Mouse (Mus musculus) heart, adult 2 months (tissue): ENCODE measurements around the gene Glp2r. TPM values are rescaled to one million over a fixed set of nuclear protein-coding genes. Genes with fewer than 3 reads are reported as not detected.
A peak's percentile ranks its signal among the peaks of the same experiment; 100 is the strongest.

Source experiments
- DNase-seq, 2 experiments: peaks; one replicate each; pipeline ENCODE4 v3.0.0; 2021
- H3K27ac ChIP-seq: fragments of 200-600 bp; 2 replicates; pipeline ENCODE4 v1.8.1; 2022
- H3K27me3 ChIP-seq: fragments of 200-500 bp; 2 replicates; pipeline ENCODE4 v1.6.1; 2012; ENCODE audit warnings: mild to moderate bottlenecking, low read length, inconsistent platforms, mixed read lengths; ENCODE audit not compliant: control insufficient read depth, insufficient read depth
- H3K36me3 ChIP-seq: fragments of 200-500 bp; 2 replicates; pipeline ENCODE4 v1.6.1; 2012; ENCODE audit warnings: low read length, inconsistent platforms; ENCODE audit not compliant: control insufficient read depth, insufficient read depth
- H3K4me1 ChIP-seq: fragments of 200-500 bp; 2 replicates; pipeline ENCODE4 v1.6.1; 2011; ENCODE audit warnings: low read length; ENCODE audit not compliant: control insufficient read depth, insufficient read depth
- H3K4me3 ChIP-seq: fragments of 200-600 bp; 2 replicates; pipeline ENCODE4 v1.8.1; 2022
- H3K79me2 ChIP-seq: fragments of 200-500 bp; replicated peaks from 2 replicates; pipeline ENCODE4 v1.6.1; 2012; ENCODE audit warnings: mild to moderate bottlenecking, inconsistent platforms, low read length, moderate library complexity, mixed read lengths; ENCODE audit not compliant: control insufficient read depth, insufficient read depth
- H3K9ac ChIP-seq: fragments of 200-500 bp; 2 replicates; pipeline ENCODE4 v1.6.1; 2012; ENCODE audit warnings: low read depth, mild to moderate bottlenecking, control low read depth, inconsistent platforms, low read length, mixed read lengths
- CTCF ChIP-seq: fragments of 200-600 bp; IDR thresholded peaks from 2 replicates; pipeline ENCODE4 v1.8.1; 2022; ENCODE audit warnings: antibody characterized with exemption, mild to moderate bottlenecking, moderate library complexity
- EP300 ChIP-seq: fragments of 200-500 bp; IDR thresholded peaks from 2 replicates; pipeline ENCODE4 v1.6.1; 2011; ENCODE audit warnings: low read depth, low read length, control low read depth; ENCODE audit not compliant: insufficient read depth
- POLR2A ChIP-seq: fragments of 200-500 bp; IDR thresholded peaks from 2 replicates; pipeline ENCODE4 v1.6.1; 2011; ENCODE audit warnings: mild to moderate bottlenecking, low read depth, low read length, control low read depth; ENCODE audit not compliant: insufficient read depth
- WGBS: fragments of 180-500 bp; shearing (Covaris S2); methylation state at CpG from one replicate; pipeline ENCODE4 v1.1.7; 2018; 5-methylcytosine and 5-hydroxymethylcytosine counted together
- intact Hi-C: fragments of 180-260 bp; cut with DNase I; formaldehyde crosslinking; loops from one replicate; pipeline ENCODE4 v1.15.1; 2025
- polyA plus RNA-seq: library from polyadenylated mRNA; depleted of rRNA; stranded (reverse); fragments of >200 nt; gene quantifications from 2 replicates; pipeline ENCODE4 v1.2.3, GENCODE M21; 2012
- total RNA-seq, 2 experiments: library from RNA; stranded (reverse); gene quantifications; 2 replicates each; pipeline ENCODE4 v1.2.3; 2021

Glp2r gene
- total and polyA plus RNA-seq, 3 experiments = not detected

DNA sequence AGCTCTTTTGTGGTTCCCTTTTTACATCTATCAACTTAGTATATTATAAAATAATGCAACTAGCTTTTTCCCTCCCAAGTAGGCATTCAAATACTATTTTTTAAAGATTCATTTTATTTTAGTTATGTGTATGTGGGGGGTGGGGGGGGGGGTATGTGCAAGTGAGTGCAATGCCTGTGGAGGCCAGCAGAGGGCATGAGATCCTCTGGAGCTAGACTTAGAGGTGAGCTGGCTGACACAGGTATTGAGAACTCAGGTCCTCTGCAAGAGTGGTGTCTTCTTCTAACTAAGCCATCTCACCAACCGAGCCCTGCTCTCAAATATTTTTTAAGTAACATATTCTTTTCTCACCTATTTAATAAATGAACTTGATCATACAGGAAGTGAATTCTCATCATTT, 34.6 kb upstream of the Glp2r start:
- intact Hi-C loops = no loop called here
- no peaks in the 10 kb centered on the region; the same call in 1 of the 2 replicates for H3K36me3 ChIP-seq
- 100% methylated on average over 1 of the region's 1 CpGs for WGBS

DNA sequence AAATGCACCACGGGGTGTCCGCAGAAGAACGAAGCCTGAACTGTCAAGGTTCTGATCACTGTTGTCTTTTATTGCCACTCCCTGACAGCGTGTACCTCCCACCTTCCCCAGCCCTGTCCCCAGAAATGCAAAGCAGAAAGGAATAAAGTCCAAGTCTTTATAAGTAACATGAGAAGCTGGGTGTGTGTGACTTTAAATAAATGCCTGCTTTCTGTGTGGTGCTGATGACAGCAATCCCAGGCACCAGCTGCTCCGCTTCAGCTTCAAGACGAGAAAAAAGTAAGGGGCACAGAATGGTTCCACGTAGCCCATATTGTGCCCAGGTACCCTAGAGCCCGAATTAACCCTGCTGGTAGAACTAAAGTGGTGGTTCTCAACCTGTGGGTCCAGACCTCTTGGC, 30.2 kb upstream of the Glp2r start:
- no peaks in the 10 kb centered on the region for H3K79me2 ChIP-seq
- H3K27me3 ChIP-seq = no peaks in the 10 kb centered on the region
- no peak for TF ChIP-seq CTCF
- TF ChIP-seq EP300 = no peak
- TF ChIP-seq POLR2A = no peak
- H3K27ac ChIP-seq = no peak overlapping the region
- peaks cover 7% of the 10 kb centered on the region for H3K4me1 ChIP-seq
- H3K4me3 ChIP-seq = no peak overlapping the region
- H3K36me3 ChIP-seq = no peaks in the 10 kb centered on the region
- 59% methylated on average over 8 of the region's 8 CpGs for WGBS
- no peak overlapping the region for H3K9ac ChIP-seq
- DNase-seq = no peak
- intact Hi-C loops = no loop called here

More for the DNA sequence above, 34.6 kb upstream of the Glp2r start:
- no peak overlapping the region for H3K4me3 ChIP-seq
- H3K4me1 ChIP-seq = peaks cover 6% of the 10 kb centered on the region; the same call in 1 of the 2 replicates
- H3K9ac ChIP-seq = no peak overlapping the region
- TF ChIP-seq EP300 = no peak
- TF ChIP-seq POLR2A = no peak
- TF ChIP-seq CTCF = peak; percentile 51
- H3K79me2 ChIP-seq = no peaks in the 10 kb centered on the region
- no peak for DNase-seq
- H3K27me3 ChIP-seq = no peaks in the 10 kb centered on the region
- H3K27ac ChIP-seq = no peak overlapping the region

DNA sequence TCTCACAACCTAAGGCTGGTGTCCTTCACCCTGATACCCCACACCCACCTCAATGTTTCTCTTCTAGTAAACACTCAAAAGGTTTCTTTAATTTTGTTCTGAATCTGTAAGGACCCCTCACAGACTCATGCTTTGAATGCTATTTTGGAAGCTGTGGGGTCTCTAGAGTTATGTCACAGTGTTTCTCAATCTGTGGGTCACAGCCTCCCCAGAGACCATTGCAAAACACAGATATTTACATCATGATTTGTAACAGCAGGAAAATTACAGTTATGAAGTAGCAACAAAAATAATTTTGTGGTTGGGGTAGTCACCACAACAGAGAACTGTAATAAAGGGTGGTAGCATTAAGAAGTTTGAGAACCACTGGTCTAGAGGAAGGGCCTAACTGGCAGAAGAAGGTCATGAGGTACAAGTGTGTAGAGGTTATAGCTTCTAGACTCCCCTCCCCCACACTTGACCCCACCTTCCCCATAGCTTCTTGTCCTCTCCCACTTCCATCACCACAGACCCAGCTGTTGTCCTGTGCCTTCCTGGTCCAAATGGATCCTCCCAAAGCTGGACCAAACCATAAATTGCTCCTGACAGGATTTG, 29.3 kb upstream of the Glp2r start:
- peak overlapping the region; percentile 15 for H3K27ac ChIP-seq
- intact Hi-C loops = no loop called here

DNA sequence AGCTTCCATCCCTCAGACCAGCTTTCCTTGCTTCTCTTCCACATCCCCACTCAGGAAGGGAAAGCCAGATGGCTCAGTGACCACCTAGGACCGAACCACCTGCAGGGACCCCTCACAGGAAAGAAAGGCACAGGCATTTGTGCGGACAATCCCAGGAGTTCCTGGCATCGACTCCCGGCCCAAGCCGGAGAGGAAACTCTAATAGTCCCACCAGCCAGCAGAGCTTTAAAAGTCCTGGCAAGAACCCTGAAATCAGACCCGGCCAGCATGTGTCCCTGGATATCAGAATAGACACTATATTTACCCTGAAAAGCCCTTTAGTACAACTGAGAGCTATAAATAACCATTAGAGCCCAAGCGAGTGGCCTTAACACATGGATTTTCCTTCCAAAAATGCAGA, 27.0 kb upstream of the Glp2r start, which contains the start of gene Dhrs7c:
Gene Dhrs7c, plus strand, starts transcription at position 257 of the 400 bp plus-strand sequence.
- peak; percentile 43 to 61 for DNase-seq
- 7% methylated on average over 7 of the region's 7 CpGs for WGBS
- Histone ChIP-seq H3K9ac (peak within 1 kb of the TSS; percentile 59), H3K79me2 (no peaks in the 10 kb centered on the region), H3K36me3 (no peaks in the 10 kb centered on the region), H3K27me3 (no peaks in the 10 kb centered on the region), H3K4me3 (peak within 1 kb of the TSS; percentile 51), H3K4me1 (peaks cover 2% of the 10 kb centered on the region), H3K27ac (peak within 1 kb of the TSS; percentile 89)
- peak; percentile 53 for TF ChIP-seq POLR2A
- no peak for TF ChIP-seq CTCF
- intact Hi-C loops = no loop called here

More for the DNA sequence above, 29.3 kb upstream of the Glp2r start:
- peak overlapping the region; percentile 51 for H3K4me3 ChIP-seq
- H3K79me2 ChIP-seq = no peaks in the 10 kb centered on the region
- peaks cover 7% of the 10 kb centered on the region for H3K4me1 ChIP-seq
- no peak for DNase-seq
- H3K9ac ChIP-seq = no peak overlapping the region
- no peaks in the 10 kb centered on the region for H3K27me3 ChIP-seq
- no peaks in the 10 kb centered on the region for H3K36me3 ChIP-seq
- TF ChIP-seq POLR2A (no peak), EP300 (no peak), CTCF (no peak)

DNA sequence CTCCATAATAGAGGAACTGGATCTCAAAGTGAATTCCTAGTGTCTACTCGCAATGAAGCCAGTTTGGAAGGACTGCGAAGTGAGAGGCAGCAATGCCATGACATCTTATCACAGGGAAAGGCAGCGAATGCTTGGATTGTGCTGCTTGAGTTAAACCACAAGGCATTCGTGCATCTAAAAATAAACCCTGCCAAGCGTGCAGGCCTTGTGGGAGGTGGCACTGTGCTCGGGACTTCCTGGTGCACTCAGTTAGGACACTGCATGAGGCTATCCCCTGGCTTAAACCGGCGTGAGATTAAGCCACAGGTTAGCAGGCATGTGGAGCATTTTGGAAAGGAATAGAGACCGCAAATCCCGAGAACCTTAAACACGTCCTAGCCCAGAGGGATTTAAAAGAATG, 19.2 kb upstream of the Glp2r start:
- Histone ChIP-seq H3K9ac (no peak overlapping the region), H3K4me1 (peaks cover 3% of the 10 kb centered on the region), H3K4me3 (no peak overlapping the region), H3K79me2 (no peaks in the 10 kb centered on the region), H3K27me3 (no peaks in the 10 kb centered on the region), H3K36me3 (peaks cover 2% of the 10 kb centered on the region; the same call in 1 of the 2 replicates), H3K27ac (peak overlapping the region; percentile 61)
- peak in 1 of 2 experiments; percentile 36 for DNase-seq
- TF ChIP-seq EP300 (peak; percentile 59; the same call in 1 of the 2 replicates), CTCF (no peak)
- 30% methylated on average over 11 of the region's 11 CpGs for whole genome bisulfite sequencing
- intact Hi-C loops = no loop called here

DNA sequence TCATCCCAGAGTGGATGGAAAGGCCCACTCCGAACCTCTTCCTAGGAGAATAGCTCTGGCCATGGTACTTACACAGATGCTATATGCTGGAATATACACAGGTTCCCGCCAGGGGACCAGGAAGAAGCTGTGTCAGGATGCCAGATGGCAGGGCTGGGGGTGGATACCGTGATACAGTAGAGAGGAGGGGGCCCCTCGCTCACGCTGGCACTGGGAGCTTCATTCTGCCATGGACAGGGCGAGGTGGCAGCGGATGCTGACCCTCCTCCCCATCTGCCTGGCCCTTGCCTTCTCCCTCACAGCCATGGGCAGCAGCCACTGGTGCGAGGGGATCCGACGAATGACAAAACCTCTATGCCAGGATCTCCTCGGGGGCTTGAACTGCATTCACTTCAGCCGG, 3.4 kb upstream of the Glp2r start, which contains the start of gene Gsg1l2:
Gene Gsg1l2, plus strand, starts transcription at position 230 of the 400 bp plus-strand sequence.
- Histone ChIP-seq H3K4me1 (no peaks in the 10 kb centered on the region), H3K27me3 (no peaks in the 10 kb centered on the region), H3K4me3 (no peak within 1 kb of the TSS), H3K79me2 (no peaks in the 10 kb centered on the region), H3K27ac (no peak within 1 kb of the TSS), H3K9ac (no peak within 1 kb of the TSS), H3K36me3 (no peaks in the 10 kb centered on the region)
- intact Hi-C loops = no loop called here
- WGBS = 84% methylated on average over 12 of the region's 12 CpGs
- no peak for DNase-seq
- TF ChIP-seq EP300 = no peak
- TF ChIP-seq CTCF = no peak
- no peak for TF ChIP-seq POLR2A
